ENCODE assay signal across 26 mouse cellular contexts in the genomic region with DNA sequence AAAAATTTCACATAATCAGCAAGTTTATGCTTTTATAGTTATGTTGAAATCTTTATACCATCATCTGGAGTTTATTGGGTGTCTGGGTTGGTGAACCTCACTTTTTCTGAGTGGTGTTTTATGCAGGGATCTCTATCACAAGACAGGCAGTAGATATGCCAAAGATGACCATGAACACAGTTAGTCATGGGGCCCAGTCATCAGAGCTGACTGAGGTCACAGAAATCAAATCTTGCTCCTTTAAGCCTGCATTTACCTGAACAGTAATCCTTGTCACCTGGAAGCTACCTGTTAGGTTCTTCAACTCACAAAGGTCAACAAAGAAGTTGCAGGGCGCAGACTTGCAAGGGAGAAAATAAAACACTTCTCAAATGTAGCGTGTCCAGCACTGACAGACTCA. TPM values are rescaled to one million over a fixed set of nuclear protein-coding genes. Genes with fewer than 3 reads are reported as not detected.
"Had no signal": no experiment of that assay in that cellular context is flagged by ENCODE, and none has a peak within 500 bp of the region (broad histone marks: within the 10 kb centered on the region; RNA-seq: fewer than 3 reads in every experiment).

No protein-coding gene starts in this region.

- H3K27ac ChIP-seq: embryonic facial prominence, embryonic 10.5 days; embryonic facial prominence, embryonic 12.5 days; embryonic facial prominence, embryonic 13.5 days; embryonic facial prominence, embryonic 15.5 days; forebrain, embryonic 10.5 days; forebrain, embryonic 12.5 days; forebrain, embryonic 13.5 days; forebrain, embryonic 15.5 days; gastrocnemius, adult 2 months; heart, adult 2 months; heart, embryonic 10.5 days had no signal

- DNase-seq: cerebellum, postnatal 10 days; cerebellum, postnatal 14 days; cerebellum, postnatal 25 days; cerebellum, postnatal 36 days; embryo, embryonic 11 days; forebrain, postnatal 0 days; gastrocnemius, adult 2 months; gastrocnemius, postnatal 10 days; gastrocnemius, postnatal 14 days; gastrocnemius, postnatal 25 days; gastrocnemius, postnatal 36 days; heart, adult 11 months; heart, adult 18-20 months; heart, adult 2 months had no signal

- H3K9ac ChIP-seq: embryonic facial prominence, embryonic 12.5 days; embryonic facial prominence, embryonic 13.5 days; embryonic facial prominence, embryonic 15.5 days; forebrain, embryonic 12.5 days; forebrain, embryonic 13.5 days; forebrain, embryonic 15.5 days; forebrain, postnatal 0 days had no signal

- H3K27me3 ChIP-seq: embryonic facial prominence, embryonic 12.5 days; embryonic facial prominence, embryonic 13.5 days; embryonic facial prominence, embryonic 15.5 days; forebrain, embryonic 12.5 days; forebrain, embryonic 13.5 days; forebrain, embryonic 15.5 days had no signal

- H3K4me1 ChIP-seq: embryonic facial prominence, embryonic 12.5 days; forebrain, embryonic 10.5 days; forebrain, embryonic 12.5 days had no signal

- H3K4me2 ChIP-seq: embryonic facial prominence, embryonic 12.5 days; embryonic facial prominence, embryonic 13.5 days; embryonic facial prominence, embryonic 15.5 days; forebrain, embryonic 12.5 days; forebrain, embryonic 13.5 days; forebrain, embryonic 15.5 days had no signal

- H3K36me3 ChIP-seq: embryonic facial prominence, embryonic 10.5 days; embryonic facial prominence, embryonic 12.5 days; embryonic facial prominence, embryonic 13.5 days; embryonic facial prominence, embryonic 15.5 days; forebrain, embryonic 10.5 days; forebrain, embryonic 12.5 days; forebrain, embryonic 15.5 days; heart, embryonic 10.5 days had no signal

- ATAC-seq: forebrain, embryonic 13.5 days; forebrain, embryonic 14.5 days; forebrain, embryonic 15.5 days; forebrain, embryonic 16.5 days; forebrain, postnatal 0 days had no signal

- H3K9me3 ChIP-seq: embryonic facial prominence, embryonic 10.5 days; embryonic facial prominence, embryonic 12.5 days; embryonic facial prominence, embryonic 13.5 days; embryonic facial prominence, embryonic 15.5 days; forebrain, embryonic 10.5 days; forebrain, embryonic 12.5 days; forebrain, embryonic 13.5 days; forebrain, embryonic 15.5 days; heart, embryonic 10.5 days had no signal

- H3K4me3 ChIP-seq: embryonic facial prominence, embryonic 10.5 days; embryonic facial prominence, embryonic 12.5 days; embryonic facial prominence, embryonic 13.5 days; embryonic facial prominence, embryonic 15.5 days; erythroblast, embryonic 14.5 days; forebrain, embryonic 10.5 days; forebrain, embryonic 12.5 days; forebrain, embryonic 13.5 days; forebrain, embryonic 15.5 days; gastrocnemius, adult 2 months; heart, adult 2 months; heart, embryonic 10.5 days had no signal

RNA-seq across cellular contexts. Expression of a gene that starts 14.8 kb away (rescaled TPM):
- polyA plus RNA-seq: erythroblast, embryonic 14.5 days had no signal
